Mouse (Mus musculus) cerebellum, adult 18-20 months (tissue): Measurements from ENCODE around the gene Acss3.

Experiments used
- DNase-seq, 2 experiments: peaks; one replicate each; pipeline ENCODE4 v3.0.0; 2021

Acss3 gene

GRCm38 (mm10) chr10:107123529-107124335 is at the start of gene Acss3:
Gene Acss3, minus strand, starts transcription at chr10:107123668.
- DNase-seq = peak; percentile 3

- DNase-seq = no peak
Observed at GRCm38 (mm10) chr10:107172003-107172689, 48.7 kb upstream of the Acss3 start.

GRCm38 (mm10) chr10:107166486-107166885 is 43.0 kb upstream of the Acss3 start:
- DNase-seq = no peak

- no peak for DNase-seq
Observed at GRCm38 (mm10) chr10:107148759-107149158, 25.3 kb upstream of the Acss3 start.

- DNase-seq = no peak
Observed at GRCm38 (mm10) chr10:107144016-107144415, 20.5 kb upstream of the Acss3 start.

GRCm38 (mm10) chr10:107142910-107143309 is 19.4 kb upstream of the Acss3 start:
- DNase-seq = no peak

- no peak for DNase-seq
Observed at GRCm38 (mm10) chr10:107122744-107123528, 532 bp downstream of the Acss3 start.

GRCm38 (mm10) chr10:107121301-107121700 is 2.2 kb downstream of the Acss3 start:
- DNase-seq = no peak

GRCm38 (mm10) chr10:107119135-107119534 is 4.3 kb downstream of the Acss3 start:
- DNase-seq = no peak

GRCm38 (mm10) chr10:107116709-107117267 is 6.7 kb downstream of the Acss3 start:
- no peak for DNase-seq

GRCm38 (mm10) chr10:107115930-107116642 is 7.4 kb downstream of the Acss3 start:
- DNase-seq = no peak

- DNase-seq = no peak
Observed at GRCm38 (mm10) chr10:107115121-107115520, 8.3 kb downstream of the Acss3 start.

GRCm38 (mm10) chr10:107094452-107094851 is 29.0 kb downstream of the Acss3 start:
- peak in 1 of 2 experiments; percentile 3 for DNase-seq

GRCm38 (mm10) chr10:107053846-107054624 is 69.4 kb downstream of the Acss3 start:
- no peak for DNase-seq

GRCm38 (mm10) chr10:107050489-107050888 is 73.0 kb downstream of the Acss3 start:
- DNase-seq = no peak

- DNase-seq = no peak
Observed at GRCm38 (mm10) chr10:107042656-107043055, 80.8 kb downstream of the Acss3 start.

- no peak for DNase-seq
Observed at GRCm38 (mm10) chr10:107040837-107041236, 82.6 kb downstream of the Acss3 start.

GRCm38 (mm10) chr10:107040378-107040777 is 83.1 kb downstream of the Acss3 start:
- no peak for DNase-seq

- DNase-seq = no peak
Observed at GRCm38 (mm10) chr10:107039211-107039610, 84.3 kb downstream of the Acss3 start.

- no peak for DNase-seq
Observed at GRCm38 (mm10) chr10:107024254-107024653, 99.2 kb downstream of the Acss3 start.

GRCm38 (mm10) chr10:107021118-107021517 is 102.3 kb downstream of the Acss3 start:
- no peak for DNase-seq

GRCm38 (mm10) chr10:107011142-107011541 is 112.3 kb downstream of the Acss3 start:
- no peak for DNase-seq
